Mouse (Mus musculus): ENCODE measurements around the gene Irf2. TPM values are rescaled to one million over a fixed set of nuclear protein-coding genes. Genes with fewer than 3 reads are reported as not detected.

Gene Irf2
- total and polyA plus RNA-seq, 3 experiments = 4.9 to 19.4 TPM; not detected in 1

- Histone ChIP-seq H3K79me2 (ENCODE audit: control insufficient read depth, insufficient read depth, low read length, poor library complexity) (peaks cover 68% of the 10 kb centered on the region), H3K27me3 (ENCODE audit: control insufficient read depth in 1 of 2, insufficient read depth in 2 of 2, low read length in 2 of 2) (no peaks in the 10 kb centered on the region), H3K36me3 (ENCODE audit: control insufficient read depth in 1 of 2, insufficient read depth in 2 of 2, low read length in 2 of 2) (peaks cover 0 to 39% of the 10 kb centered on the region in 2 experiments; a peak in 2 of 4 replicates), H3K9ac (ENCODE audit: control insufficient read depth, low read depth, low read length, poor library complexity, severe bottlenecking) (peak overlapping the region; percentile 68), H3K4me1 (ENCODE audit: control insufficient read depth in 1 of 2, insufficient read depth in 2 of 2, low read length in 2 of 2) (peaks cover 15 to 32% of the 10 kb centered on the region in 2 experiments), H3K4me3 (ENCODE audit: control insufficient read depth in 1 of 2, insufficient read depth in 1 of 2, low read depth in 2 of 2, low read length in 2 of 2) (peak overlapping the region; percentile 89 to 98), H3K9me3 (replicated peaks; ENCODE audit: insufficient read depth, low read length) (no peaks in the 10 kb centered on the region), H3K27ac (ENCODE audit: control insufficient read depth, low read depth, low read length) (peak overlapping the region; percentile 97)
- DNase-seq (ENCODE audit: low read depth, low spot score) = peak; percentile 69
- 0 out of 2 replicates have a peak, but pooled peaks have one; percentile 6 for TF ChIP-seq MXI1 (IDR thresholded peaks at IDR 0.05; ENCODE audit: low read depth, low read length)
- no peak for TF ChIP-seq ZKSCAN1 (IDR thresholded peaks at IDR 0.05; ENCODE audit: low read depth, low read length)
Observed at GRCm38 (mm10) chr8:46741281-46741791, 1.8 kb downstream of the Irf2 start.

- DNase-seq (ENCODE audit: low read depth, low spot score) = no peak
- Histone ChIP-seq H3K9me3 (replicated peaks; ENCODE audit: insufficient read depth, low read length) (no peaks in the 10 kb centered on the region), H3K4me1 (ENCODE audit: control insufficient read depth in 1 of 2, insufficient read depth in 2 of 2, low read length in 2 of 2) (peaks cover 15 to 29% of the 10 kb centered on the region in 2 experiments), H3K27ac (ENCODE audit: control insufficient read depth, low read depth, low read length) (0 out of 2 replicates have a peak overlapping the region, but pooled peaks have one; percentile 97), H3K9ac (ENCODE audit: control insufficient read depth, low read depth, low read length, poor library complexity, severe bottlenecking) (peak overlapping the region; percentile 68), H3K4me3 (ENCODE audit: control insufficient read depth in 1 of 2, insufficient read depth in 1 of 2, low read depth in 2 of 2, low read length in 2 of 2) (peak overlapping the region; percentile 89 to 98), H3K79me2 (ENCODE audit: control insufficient read depth, insufficient read depth, low read length, poor library complexity) (peaks cover 74% of the 10 kb centered on the region), H3K27me3 (ENCODE audit: control insufficient read depth in 1 of 2, insufficient read depth in 2 of 2, low read length in 2 of 2) (no peaks in the 10 kb centered on the region), H3K36me3 (ENCODE audit: control insufficient read depth in 1 of 2, insufficient read depth in 2 of 2, low read length in 2 of 2) (peaks cover 0 to 37% of the 10 kb centered on the region in 2 experiments; a peak in 2 of 4 replicates)
- TF ChIP-seq ZNF384 (IDR thresholded peaks at IDR 0.05; ENCODE audit: low read depth, low read length) (no peak), JUND (IDR thresholded peaks at IDR 0.05; ENCODE audit: low read depth, low read length) (no peak), TBP (IDR thresholded peaks at IDR 0.05; ENCODE audit: low read depth, low read length) (0 out of 2 replicates have a peak, but pooled peaks have one; percentile 16), TAL1 (IDR thresholded peaks at IDR 0.05; ENCODE audit: low read length) (no peak), POLR2AphosphoS2 (IDR thresholded peaks at IDR 0.05; ENCODE audit: low read length) (no peak), SMC3 (IDR thresholded peaks at IDR 0.05; ENCODE audit: low read depth, low read length) (no peak)
Observed at GRCm38 (mm10) chr8:46741991-46742690, 2.6 kb downstream of the Irf2 start.

DNA sequence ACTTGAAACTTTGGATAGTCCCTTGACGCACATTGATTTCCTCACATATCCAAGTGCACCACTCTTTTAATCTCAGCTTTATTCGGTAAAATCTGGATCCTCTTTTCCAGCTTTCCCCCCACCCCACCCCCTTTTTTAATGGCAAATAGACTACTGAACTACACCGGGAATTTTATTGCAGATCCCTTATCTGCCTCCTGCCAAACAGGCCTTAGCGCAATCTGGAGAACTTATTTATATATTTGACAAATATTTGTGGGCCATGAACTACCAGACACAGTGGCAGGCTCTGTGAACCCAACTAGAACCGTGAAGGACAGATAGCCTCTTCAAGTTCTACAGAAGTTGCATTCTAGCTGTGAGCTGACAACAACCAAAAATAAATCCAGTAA is 3.2 kb downstream of the Irf2 start:
- no peak for TF ChIP-seq GABPA (IDR thresholded peaks at IDR 0.05; ENCODE audit: low read depth, low read length)
- no peak for TF ChIP-seq NRF1 (IDR thresholded peaks at IDR 0.05; ENCODE audit: insufficient read depth, low read depth, low read length, poor library complexity, severe bottlenecking)
- no peak for TF ChIP-seq USF1 (IDR thresholded peaks at IDR 0.05; ENCODE audit: low read depth, low read length)
- TF ChIP-seq USF2 (IDR thresholded peaks at IDR 0.05; ENCODE audit: borderline replicate concordance in 1 of 2, insufficient read depth in 1 of 2, low read depth in 1 of 2, low read length in 2 of 2) = no peak
- TF ChIP-seq TBP (IDR thresholded peaks at IDR 0.05; ENCODE audit: low read depth, low read length) = no peak
- TF ChIP-seq MEF2A (IDR thresholded peaks at IDR 0.05; ENCODE audit: extremely low read depth, insufficient replicate concordance, low read depth, low read length, poor library complexity, severe bottlenecking) = no peak
- TF ChIP-seq NELFE (IDR thresholded peaks at IDR 0.05; ENCODE audit: low read depth, low read length) = no peak
- no peak for TF ChIP-seq JUND (IDR thresholded peaks at IDR 0.05; ENCODE audit: low read depth, low read length)
- no peaks in the 10 kb centered on the region for H3K27me3 ChIP-seq (ENCODE audit: control insufficient read depth in 1 of 2, insufficient read depth in 2 of 2, low read length in 2 of 2)
- peaks cover 79% of the 10 kb centered on the region for H3K79me2 ChIP-seq (ENCODE audit: control insufficient read depth, insufficient read depth, low read length, poor library complexity)
- H3K4me1 ChIP-seq (ENCODE audit: control insufficient read depth in 1 of 2, insufficient read depth in 2 of 2, low read length in 2 of 2) = peaks cover 12 to 25% of the 10 kb centered on the region in 2 experiments
- DNase-seq (ENCODE audit: low read depth, low spot score) = no peak
- peaks cover 0 to 34% of the 10 kb centered on the region in 2 experiments; a peak in 3 of 4 replicates for H3K36me3 ChIP-seq (ENCODE audit: control insufficient read depth in 1 of 2, insufficient read depth in 2 of 2, low read length in 2 of 2)
- H3K9ac ChIP-seq (ENCODE audit: control insufficient read depth, low read depth, low read length, poor library complexity, severe bottlenecking) = no peak overlapping the region
- H3K27ac ChIP-seq (ENCODE audit: control insufficient read depth, low read depth, low read length) = no peak overlapping the region
- H3K4me3 ChIP-seq (ENCODE audit: control insufficient read depth in 1 of 2, insufficient read depth in 1 of 2, low read depth in 2 of 2, low read length in 2 of 2) = no peak overlapping the region
- no peaks in the 10 kb centered on the region for H3K9me3 ChIP-seq (replicated peaks; ENCODE audit: insufficient read depth, low read length)
